Mouse (Mus musculus): Measurements from ENCODE around the gene Cstf3. TPM values are rescaled to one million over a fixed set of nuclear protein-coding genes. Genes with fewer than 3 reads are reported as not detected.

Gene Cstf3
- polyA plus RNA-seq, 1 experiment from 2014 or later, result 112 TPM

- Histone ChIP-seq H3K4me2 (replicated peaks) (no peak overlapping the region), H3K27me3 (no peaks in the 10 kb centered on the region), H3K36me3 (peaks cover 6% of the 10 kb centered on the region; the same call in 1 of the 2 replicates), H3K9me3 (no peaks in the 10 kb centered on the region), H3K27ac (replicated peaks) (no peak overlapping the region), H3K4me3 (no peak overlapping the region), H3K4me1 (no peaks in the 10 kb centered on the region), H3K9ac (replicated peaks) (no peak overlapping the region)
- ATAC-seq (ENCODE audit: low FRiP score, low read depth), result no peak
- WGBS, result 92% methylated on average over 1 of the region's 1 CpGs
Measured at GRCm38 (mm10) chr2:104605560-104605959, 15.2 kb downstream of the Cstf3 start.

- Histone ChIP-seq H3K4me3 (no peak overlapping the region), H3K4me2 (replicated peaks) (no peak overlapping the region), H3K9ac (replicated peaks) (no peak overlapping the region), H3K27ac (replicated peaks) (no peak overlapping the region), H3K27me3 (no peaks in the 10 kb centered on the region), H3K4me1 (no peaks in the 10 kb centered on the region), H3K9me3 (no peaks in the 10 kb centered on the region), H3K36me3 (peaks cover 15% of the 10 kb centered on the region)
- ATAC-seq (ENCODE audit: low FRiP score, low read depth), result no peak
- WGBS, result 98% methylated on average over 3 of the region's 3 CpGs
Measured at GRCm38 (mm10) chr2:104614786-104615185, 24.5 kb downstream of the Cstf3 start.

GRCm38 (mm10) chr2:104615985-104616711 is 25.8 kb downstream of the Cstf3 start:
- Histone ChIP-seq H3K4me2 (replicated peaks) (no peak overlapping the region), H3K27ac (replicated peaks) (no peak overlapping the region), H3K4me3 (no peak overlapping the region), H3K9me3 (no peaks in the 10 kb centered on the region), H3K27me3 (no peaks in the 10 kb centered on the region), H3K36me3 (peaks cover 9% of the 10 kb centered on the region), H3K9ac (replicated peaks) (no peak overlapping the region), H3K4me1 (no peaks in the 10 kb centered on the region)
- WGBS, result 91% methylated on average over 4 of the region's 4 CpGs
- ATAC-seq (ENCODE audit: low FRiP score, low read depth), result no peak

GRCm38 (mm10) chr2:104658659-104659058 is 68.3 kb downstream of the Cstf3 start:
- no peaks in the 10 kb centered on the region for H3K4me1 ChIP-seq
- H3K9ac ChIP-seq (replicated peaks), result no peak overlapping the region
- 98% methylated on average over 1 of the region's 1 CpGs for WGBS
- H3K9me3 ChIP-seq, result no peaks in the 10 kb centered on the region
- no peak overlapping the region for H3K4me2 ChIP-seq (replicated peaks)
- H3K27ac ChIP-seq (replicated peaks), result no peak overlapping the region
- H3K4me3 ChIP-seq, result no peak overlapping the region
- ATAC-seq (ENCODE audit: low FRiP score, low read depth), result no peak
- H3K36me3 ChIP-seq, result peaks cover 75% of the 10 kb centered on the region
- no peaks in the 10 kb centered on the region for H3K27me3 ChIP-seq

- 90% methylated on average over 8 of the region's 8 CpGs for WGBS
- Histone ChIP-seq H3K4me1 (no peaks in the 10 kb centered on the region), H3K27me3 (no peaks in the 10 kb centered on the region), H3K36me3 (peaks cover 60% of the 10 kb centered on the region), H3K9me3 (no peaks in the 10 kb centered on the region), H3K9ac (replicated peaks) (no peak overlapping the region), H3K27ac (replicated peaks) (no peak overlapping the region), H3K4me2 (replicated peaks) (no peak overlapping the region), H3K4me3 (no peak overlapping the region)
- ATAC-seq (ENCODE audit: low FRiP score, low read depth), result no peak
Measured at GRCm38 (mm10) chr2:104663372-104664100, 73.2 kb downstream of the Cstf3 start.

- H3K36me3 ChIP-seq, result peaks cover 29% of the 10 kb centered on the region
- H3K4me3 ChIP-seq, result no peak overlapping the region
- no peak overlapping the region for H3K27ac ChIP-seq (replicated peaks)
- no peaks in the 10 kb centered on the region for H3K27me3 ChIP-seq
- WGBS, result 88% methylated on average over 6 of the region's 6 CpGs
- no peak overlapping the region for H3K4me2 ChIP-seq (replicated peaks)
- H3K9ac ChIP-seq (replicated peaks), result no peak overlapping the region
- H3K9me3 ChIP-seq, result no peaks in the 10 kb centered on the region
- H3K4me1 ChIP-seq, result no peaks in the 10 kb centered on the region
- ATAC-seq (ENCODE audit: low FRiP score, low read depth), result no peak
Measured at GRCm38 (mm10) chr2:104669122-104669804, 78.9 kb downstream of the Cstf3 start.

GRCm38 (mm10) chr2:104671724-104672123 is 81.4 kb downstream of the Cstf3 start:
- ATAC-seq (ENCODE audit: low FRiP score, low read depth), result no peak
- no peak overlapping the region for H3K9ac ChIP-seq (replicated peaks)

GRCm38 (mm10) chr2:104677326-104677725 is 87.0 kb downstream of the Cstf3 start:
- H3K27me3 ChIP-seq, result no peaks in the 10 kb centered on the region
- no peak overlapping the region for H3K4me3 ChIP-seq
- no peaks in the 10 kb centered on the region for H3K9me3 ChIP-seq
- 85% methylated on average over 3 of the region's 3 CpGs for WGBS
- H3K27ac ChIP-seq (replicated peaks), result no peak overlapping the region
- H3K4me2 ChIP-seq (replicated peaks), result no peak overlapping the region
- peaks cover 36% of the 10 kb centered on the region for H3K36me3 ChIP-seq
- no peak overlapping the region for H3K9ac ChIP-seq (replicated peaks)
- H3K4me1 ChIP-seq, result no peaks in the 10 kb centered on the region
- no peak for ATAC-seq (ENCODE audit: low FRiP score, low read depth)

More at GRCm38 (mm10) chr2:104671724-104672123, 81.4 kb downstream of the Cstf3 start:
- no peak overlapping the region for H3K4me2 ChIP-seq (replicated peaks)
- H3K27me3 ChIP-seq, result no peaks in the 10 kb centered on the region
- H3K4me1 ChIP-seq, result no peaks in the 10 kb centered on the region
- no peaks in the 10 kb centered on the region for H3K9me3 ChIP-seq
- no peak overlapping the region for H3K27ac ChIP-seq (replicated peaks)
- no peak overlapping the region for H3K4me3 ChIP-seq
- peaks cover 9% of the 10 kb centered on the region; the same call in 1 of the 2 replicates for H3K36me3 ChIP-seq

GRCm38 (mm10) chr2:104684771-104685170 is 94.4 kb downstream of the Cstf3 start:
- no peak for ATAC-seq (ENCODE audit: low FRiP score, low read depth)
- H3K4me2 ChIP-seq (replicated peaks), result no peak overlapping the region
- peaks cover 39% of the 10 kb centered on the region for H3K36me3 ChIP-seq
- no peak overlapping the region for H3K27ac ChIP-seq (replicated peaks)
- H3K9me3 ChIP-seq, result no peaks in the 10 kb centered on the region
- peaks cover 6% of the 10 kb centered on the region; the same call in 1 of the 2 replicates for H3K4me1 ChIP-seq
- H3K9ac ChIP-seq (replicated peaks), result no peak overlapping the region
- whole genome bisulfite sequencing, result 92% methylated on average over 4 of the region's 4 CpGs
- no peaks in the 10 kb centered on the region for H3K27me3 ChIP-seq
- H3K4me3 ChIP-seq, result no peak overlapping the region

- Histone ChIP-seq H3K4me3 (no peak overlapping the region), H3K4me2 (replicated peaks) (no peak overlapping the region), H3K4me1 (peaks cover 6% of the 10 kb centered on the region; the same call in 1 of the 2 replicates), H3K27ac (replicated peaks) (no peak overlapping the region), H3K9ac (replicated peaks) (no peak overlapping the region), H3K27me3 (no peaks in the 10 kb centered on the region), H3K9me3 (no peaks in the 10 kb centered on the region), H3K36me3 (peaks cover 36% of the 10 kb centered on the region)
- ATAC-seq (ENCODE audit: low FRiP score, low read depth), result peak; percentile 89
- 10% methylated on average over 13 of the region's 13 CpGs for WGBS
Measured at GRCm38 (mm10) chr2:104685418-104685817, 95.1 kb downstream of the Cstf3 start.

- Histone ChIP-seq H3K4me3 (no peak overlapping the region), H3K4me2 (replicated peaks) (no peak overlapping the region), H3K27me3 (no peaks in the 10 kb centered on the region), H3K36me3 (peaks cover 17% of the 10 kb centered on the region), H3K9ac (replicated peaks) (no peak overlapping the region), H3K9me3 (no peaks in the 10 kb centered on the region), H3K4me1 (peaks cover 6% of the 10 kb centered on the region; the same call in 1 of the 2 replicates), H3K27ac (replicated peaks) (no peak overlapping the region)
- 73% methylated on average over 3 of the region's 3 CpGs for WGBS
- ATAC-seq (ENCODE audit: low FRiP score, low read depth), result no peak
Measured at GRCm38 (mm10) chr2:104687261-104687660, 96.9 kb downstream of the Cstf3 start.

- Histone ChIP-seq H3K4me2 (replicated peaks) (no peak overlapping the region), H3K36me3 (peaks cover 13% of the 10 kb centered on the region), H3K4me1 (peaks cover 6% of the 10 kb centered on the region; the same call in 1 of the 2 replicates), H3K27ac (replicated peaks) (no peak overlapping the region), H3K9me3 (no peaks in the 10 kb centered on the region), H3K27me3 (no peaks in the 10 kb centered on the region), H3K4me3 (no peak overlapping the region), H3K9ac (replicated peaks) (no peak overlapping the region)
- WGBS, result 80% methylated on average over 3 of the region's 3 CpGs
- ATAC-seq (ENCODE audit: low FRiP score, low read depth), result no peak
Measured at GRCm38 (mm10) chr2:104688321-104688720, 98.0 kb downstream of the Cstf3 start.
